24 mouse cellular contexts compared by ENCODE assay signal in the genomic region with DNA sequence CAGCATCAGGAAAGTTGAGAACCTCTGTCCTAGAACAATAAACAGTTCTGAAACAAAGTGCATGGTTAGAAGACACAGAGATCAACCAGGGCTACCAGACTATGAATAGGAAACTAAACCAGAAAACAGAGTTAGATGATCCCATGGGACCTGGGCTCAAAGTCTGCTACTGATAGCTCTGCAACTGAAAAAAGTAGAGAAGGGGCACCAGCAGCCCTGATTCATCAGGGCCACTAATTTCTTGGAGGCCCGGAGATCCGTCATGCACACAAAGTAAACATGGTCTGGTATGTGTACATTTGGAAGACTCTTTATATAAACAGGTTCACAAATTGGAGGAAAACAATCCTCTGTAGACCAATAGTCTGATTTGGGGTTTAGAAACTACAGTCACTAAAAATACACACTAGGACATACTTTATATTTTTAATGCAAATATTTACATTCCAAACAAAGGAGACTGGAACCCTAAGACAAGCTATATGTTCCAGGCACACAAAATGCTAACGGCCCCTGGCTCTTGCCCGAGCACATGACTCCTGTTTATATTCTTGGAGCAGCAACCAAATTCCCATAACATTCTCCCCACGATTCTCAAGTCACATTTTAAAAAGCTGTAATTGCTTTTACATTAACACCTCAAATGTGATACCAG. TPM values are rescaled to one million over a fixed set of nuclear protein-coding genes. Genes with fewer than 3 reads are reported as not detected.
A peak's percentile ranks its signal among the peaks of the same experiment; 100 is the strongest.
DNase-seq lines count a peak whose midpoint lies in the region; ATAC-seq lines count a peak whose summit lies in the region.
"Had no signal": no experiment of that assay in that cellular context is flagged by ENCODE, and none has a peak within 500 bp of the region (broad histone marks: within the 10 kb centered on the region; RNA-seq: fewer than 3 reads in every experiment).

No protein-coding gene starts in this region.

- no peak overlapping the region for H3K9ac ChIP-seq in kidney, embryonic 16.5 days (replicated peaks; ENCODE audit: low read length)
- no peak overlapping the region for H3K9ac ChIP-seq in lung, embryonic 16.5 days (ENCODE audit: low read length)
- H3K9ac ChIP-seq in intestine, embryonic 15.5 days = no peak overlapping the region
- no peak overlapping the region for H3K9ac ChIP-seq in stomach, embryonic 16.5 days (ENCODE audit: low read length)
- H3K9ac ChIP-seq: forebrain, embryonic 13.5 days; hindbrain, embryonic 14.5 days; liver, embryonic 14.5 days; midbrain, embryonic 12.5 days; neural tube, embryonic 13.5 days had no signal

- no peak for DNase-seq in kidney, adult 9 months
- DNase-seq in lung, adult 18-20 months = no peak
- DNase-seq in embryo, embryonic 9.5 days (ENCODE audit: extremely low spot score) = no peak
- DNase-seq in layer of hippocampus, adult 8-10 months (ENCODE audit: low spot score in 2 of 2) = no peak
- DNase-seq: B cell, adult 2 months; cerebellum, adult 18-20 months; cerebellum, postnatal 36 days; gastrocnemius, postnatal 25 days; heart, adult 2 months; heart, postnatal 36 days; kidney, adult 18-20 months; thymus, postnatal 14 days had no signal

- H3K4me2 ChIP-seq in kidney, embryonic 16.5 days (replicated peaks; ENCODE audit: low read depth, low read length) = no peak overlapping the region
- peak overlapping the region; percentile 19; the same call in 1 of the 2 replicates for H3K4me2 ChIP-seq in lung, embryonic 16.5 days (ENCODE audit: low read depth, low read length)
- no peak overlapping the region; the same call in 1 of the 2 replicates for H3K4me2 ChIP-seq in intestine, embryonic 15.5 days (replicated peaks)
- no peak overlapping the region for H3K4me2 ChIP-seq in stomach, embryonic 16.5 days (ENCODE audit: low read depth, low read length)
- H3K4me2 ChIP-seq: forebrain, embryonic 13.5 days; hindbrain, embryonic 14.5 days; midbrain, embryonic 12.5 days; neural tube, embryonic 13.5 days had no signal

- 39% methylated on average over 5 of the region's 5 CpGs for WGBS in kidney, embryonic 16.5 days
- 11% methylated on average over 5 of the region's 5 CpGs for WGBS in lung, embryonic 16.5 days
- 23% methylated on average over 5 of the region's 5 CpGs for whole genome bisulfite sequencing in intestine, embryonic 15.5 days
- WGBS in stomach, embryonic 16.5 days = 17% methylated on average over 5 of the region's 5 CpGs

- peak overlapping the region; percentile 36 for H3K27ac ChIP-seq in kidney, embryonic 16.5 days (ENCODE audit: low read length)
- peak overlapping the region; percentile 90 for H3K27ac ChIP-seq in lung, embryonic 16.5 days (ENCODE audit: low read length)
- peak overlapping the region; percentile 78 for H3K27ac ChIP-seq in intestine, embryonic 15.5 days
- peak overlapping the region; percentile 77 for H3K27ac ChIP-seq in stomach, embryonic 16.5 days (ENCODE audit: low read length)
- H3K27ac ChIP-seq: forebrain, embryonic 13.5 days; heart, adult 2 months; hindbrain, embryonic 14.5 days; left cerebral cortex, adult 2 months; limb, embryonic 10.5 days; liver, embryonic 14.5 days; midbrain, embryonic 12.5 days; neural tube, embryonic 13.5 days had no signal

- no peak for ATAC-seq in kidney, embryonic 16.5 days (ENCODE audit: low FRiP score, low TSS enrichment)
- ATAC-seq in lung, embryonic 16.5 days (ENCODE audit: low read depth) = peak; percentile 83
- peak; percentile 60 for ATAC-seq in intestine, embryonic 15.5 days
- ATAC-seq in stomach, embryonic 16.5 days (ENCODE audit: insufficient read depth, low FRiP score) = peak; percentile 46; the same call in 1 of the 2 replicates
- ATAC-seq: forebrain, embryonic 13.5 days had no signal

- peaks cover 40% of the 10 kb centered on the region for H3K4me1 ChIP-seq in kidney, embryonic 16.5 days (ENCODE audit: insufficient read depth, low read length)
- peaks cover 63% of the 10 kb centered on the region for H3K4me1 ChIP-seq in lung, embryonic 16.5 days (replicated peaks; ENCODE audit: control insufficient read depth, insufficient read depth, low read length)
- peaks cover 62% of the 10 kb centered on the region for H3K4me1 ChIP-seq in intestine, embryonic 15.5 days (replicated peaks)
- peaks cover 70% of the 10 kb centered on the region for H3K4me1 ChIP-seq in stomach, embryonic 16.5 days (ENCODE audit: control insufficient read depth, insufficient read depth, low read length)

- no peaks in the 10 kb centered on the region for H3K9me3 ChIP-seq in kidney, embryonic 16.5 days (ENCODE audit: low read length)
- no peaks in the 10 kb centered on the region for H3K9me3 ChIP-seq in lung, embryonic 16.5 days (ENCODE audit: control insufficient read depth, low read length)
- H3K9me3 ChIP-seq in intestine, embryonic 15.5 days = no peaks in the 10 kb centered on the region
- H3K9me3 ChIP-seq in stomach, embryonic 16.5 days (replicated peaks; ENCODE audit: control insufficient read depth, low read length) = no peaks in the 10 kb centered on the region
- H3K9me3 ChIP-seq: forebrain, embryonic 13.5 days; limb, embryonic 10.5 days; midbrain, embryonic 12.5 days; neural tube, embryonic 13.5 days had no signal

- H3K27me3 ChIP-seq in kidney, embryonic 16.5 days (ENCODE audit: insufficient read depth, low read length) = no peaks in the 10 kb centered on the region
- no peaks in the 10 kb centered on the region for H3K27me3 ChIP-seq in lung, embryonic 16.5 days (ENCODE audit: control insufficient read depth, insufficient read depth, low read depth, low read length)
- H3K27me3 ChIP-seq in intestine, embryonic 15.5 days (replicated peaks) = no peaks in the 10 kb centered on the region
- H3K27me3 ChIP-seq in stomach, embryonic 16.5 days (ENCODE audit: control insufficient read depth, insufficient read depth, low read length) = no peaks in the 10 kb centered on the region
- H3K27me3 ChIP-seq: forebrain, embryonic 13.5 days; midbrain, embryonic 12.5 days; neural tube, embryonic 13.5 days had no signal

- H3K36me3 ChIP-seq in kidney, embryonic 16.5 days (ENCODE audit: insufficient read depth, low read length) = no peaks in the 10 kb centered on the region
- no peaks in the 10 kb centered on the region for H3K36me3 ChIP-seq in lung, embryonic 16.5 days (ENCODE audit: control insufficient read depth, insufficient read depth, low read length)
- H3K36me3 ChIP-seq in intestine, embryonic 15.5 days = no peaks in the 10 kb centered on the region
- H3K36me3 ChIP-seq in stomach, embryonic 16.5 days (ENCODE audit: control insufficient read depth, insufficient read depth, low read length) = no peaks in the 10 kb centered on the region
- H3K36me3 ChIP-seq: limb, embryonic 10.5 days; midbrain, embryonic 12.5 days; neural tube, embryonic 13.5 days had no signal

- no peak overlapping the region for H3K4me3 ChIP-seq in kidney, embryonic 16.5 days (ENCODE audit: low read length)
- no peak overlapping the region for H3K4me3 ChIP-seq in lung, embryonic 16.5 days (ENCODE audit: low read length)
- H3K4me3 ChIP-seq in intestine, embryonic 15.5 days (replicated peaks) = no peak overlapping the region
- H3K4me3 ChIP-seq in stomach, embryonic 16.5 days (replicated peaks; ENCODE audit: low read length) = no peak overlapping the region
- H3K4me3 ChIP-seq: erythroblast, embryonic 14.5 days; forebrain, embryonic 13.5 days; heart, adult 2 months; left cerebral cortex, adult 2 months; limb, embryonic 10.5 days; midbrain, embryonic 12.5 days; neural tube, embryonic 13.5 days had no signal

RNA-seq across cellular contexts. Expression of a gene that starts 8.4 kb away (rescaled TPM):
- 19.7 and 21.0 TPM in 2 replicates for polyA plus RNA-seq in kidney, embryonic 16.5 days (2015; fragmentation: Nextera tagmentation; extraction: Ambion mirVana)
- polyA plus RNA-seq in lung, embryonic 16.5 days (2015; fragmentation: Nextera tagmentation; extraction: Ambion mirVana) = 22.3 and 24.8 TPM in 2 replicates
- polyA plus RNA-seq in intestine, embryonic 15.5 days (2015; fragmentation: Nextera tagmentation; extraction: Ambion mirVana) = 23.0 and 23.1 TPM in 2 replicates
- 24.6 and 25.5 TPM in 2 replicates for polyA plus RNA-seq in stomach, embryonic 16.5 days (2015; fragmentation: Nextera tagmentation; extraction: Ambion mirVana)
- 10 to 100 TPM; 43.0 to 51.0 (median 47.8) TPM for total RNA-seq in layer of hippocampus, adult 8-10 months (2022)

Comparison
In these comparisons a context has a peak if more than half of its experiments do, and no peak if none do; other contexts are left out.
1. H3K27ac ChIP-seq: peak in every context shown above with its lines; median percentile 90 in lung, embryonic 16.5 days; 78 in intestine, embryonic 15.5 days; 77 in stomach, embryonic 16.5 days; 36 in kidney, embryonic 16.5 days.